Mouse (Mus musculus): ENCODE data around the gene Hils1. TPM values are rescaled to one million over a fixed set of nuclear protein-coding genes. Genes with fewer than 3 reads are reported as not detected.
A peak's percentile ranks its signal among the peaks of the same experiment; 100 is the strongest.

Gene Hils1
- polyA plus RNA-seq, 1 experiment from 2014 or later = 0.24 TPM

GRCm38 (mm10) chr11:94987341-94987740, 19.9 kb downstream of the Hils1 start:
- Histone ChIP-seq H3K4me3 (ENCODE audit: low read depth, low read length) (no peak overlapping the region), H3K9me3 (replicated peaks; ENCODE audit: control insufficient read depth, low read length) (no peaks in the 10 kb centered on the region), H3K4me2 (no peak overlapping the region), H3K36me3 (ENCODE audit: control insufficient read depth, insufficient read depth, low read length) (no peaks in the 10 kb centered on the region), H3K9ac (ENCODE audit: low read depth, low read length) (no peak overlapping the region), H3K27ac (ENCODE audit: low read depth, low read length) (no peak overlapping the region), H3K27me3 (ENCODE audit: control insufficient read depth, insufficient read depth, low read length) (no peaks in the 10 kb centered on the region), H3K4me1 (ENCODE audit: control insufficient read depth, insufficient read depth, low read length) (peaks cover 12% of the 10 kb centered on the region)
- 47% methylated on average over 6 of the region's 6 CpGs for WGBS (ENCODE audit: insufficient replicate concordance)
- ATAC-seq (replicated peaks; ENCODE audit: insufficient number of reproducible peaks, low FRiP score, low TSS enrichment) = no peak

DNA sequence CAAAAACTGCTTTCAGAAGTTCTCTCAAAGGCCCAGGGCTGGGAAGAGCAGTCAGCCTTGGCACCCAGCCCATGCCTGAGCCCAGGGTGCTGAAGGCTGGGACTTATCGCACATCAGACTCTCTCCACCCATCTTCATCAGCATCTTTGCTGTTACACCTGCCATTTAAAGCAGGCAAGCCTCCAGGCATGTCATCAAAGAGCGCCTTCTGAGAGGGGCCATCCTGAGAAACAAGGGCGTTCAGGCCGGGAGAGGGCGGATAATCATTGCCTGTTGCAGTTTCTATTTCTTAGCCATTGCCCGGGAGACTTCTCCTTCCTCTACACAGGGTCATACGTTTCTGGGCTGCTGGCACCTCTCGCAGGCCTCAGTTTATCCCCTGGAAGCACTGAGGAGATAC, 20.5 kb downstream of the Hils1 start:
- no peaks in the 10 kb centered on the region for H3K27me3 ChIP-seq (ENCODE audit: control insufficient read depth, insufficient read depth, low read length)
- H3K4me1 ChIP-seq (ENCODE audit: control insufficient read depth, insufficient read depth, low read length) = peaks cover 16% of the 10 kb centered on the region
- H3K4me3 ChIP-seq (ENCODE audit: low read depth, low read length) = no peak overlapping the region
- H3K36me3 ChIP-seq (ENCODE audit: control insufficient read depth, insufficient read depth, low read length) = no peaks in the 10 kb centered on the region
- WGBS (ENCODE audit: insufficient replicate concordance) = 74% methylated on average over 8 of the region's 8 CpGs
- ATAC-seq (replicated peaks; ENCODE audit: insufficient number of reproducible peaks, low FRiP score, low TSS enrichment) = no peak
- H3K27ac ChIP-seq (ENCODE audit: low read depth, low read length) = no peak overlapping the region
- H3K9me3 ChIP-seq (replicated peaks; ENCODE audit: control insufficient read depth, low read length) = no peaks in the 10 kb centered on the region
- no peak overlapping the region for H3K9ac ChIP-seq (ENCODE audit: low read depth, low read length)
- no peak overlapping the region for H3K4me2 ChIP-seq

DNA sequence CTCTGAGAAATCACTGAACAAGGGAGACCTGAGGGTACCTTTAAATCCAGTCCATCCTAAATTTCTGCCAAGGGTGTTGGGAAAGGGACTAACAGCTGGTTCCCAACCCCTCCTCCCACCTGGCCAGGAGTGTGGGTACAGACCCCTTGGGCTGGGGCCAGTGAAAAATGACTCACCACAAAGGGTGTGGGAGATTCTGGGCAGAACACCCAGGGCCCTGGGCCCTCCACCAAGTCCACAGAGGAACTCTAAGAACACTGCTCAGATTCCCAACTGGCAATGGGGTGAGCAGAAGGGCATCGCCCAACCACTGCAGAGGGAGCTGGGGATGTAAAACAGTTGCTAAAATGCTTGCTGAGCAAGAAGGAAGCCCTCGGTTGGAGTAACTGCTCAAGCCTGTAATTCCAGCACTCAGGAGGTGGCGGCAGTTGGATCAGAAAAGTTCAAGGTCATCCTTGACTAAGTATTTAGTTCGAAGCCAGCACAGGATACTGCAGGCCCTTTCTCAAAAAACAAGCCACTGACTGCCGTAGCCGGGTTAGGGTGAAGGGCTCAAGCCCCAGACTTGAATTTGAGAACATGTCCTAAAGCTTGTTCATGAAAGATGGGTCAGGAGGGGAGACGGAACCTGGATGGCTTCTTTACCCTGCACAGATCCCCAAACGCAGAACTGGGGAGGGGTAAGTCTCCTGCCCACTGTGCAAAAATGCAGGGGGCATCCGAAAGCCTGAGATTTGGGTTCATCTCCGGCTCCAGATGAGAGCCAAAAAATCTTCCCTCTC, 21.6 kb downstream of the Hils1 start:
- Histone ChIP-seq H3K4me2 (peak overlapping the region; percentile 99), H3K9ac (ENCODE audit: low read depth, low read length) (peak overlapping the region; percentile 76), H3K9me3 (replicated peaks; ENCODE audit: control insufficient read depth, low read length) (no peaks in the 10 kb centered on the region), H3K36me3 (ENCODE audit: control insufficient read depth, insufficient read depth, low read length) (no peaks in the 10 kb centered on the region), H3K27me3 (ENCODE audit: control insufficient read depth, insufficient read depth, low read length) (no peaks in the 10 kb centered on the region), H3K4me3 (ENCODE audit: low read depth, low read length) (peak overlapping the region; percentile 80), H3K27ac (ENCODE audit: low read depth, low read length) (peak overlapping the region; percentile 87), H3K4me1 (ENCODE audit: control insufficient read depth, insufficient read depth, low read length) (peaks cover 28% of the 10 kb centered on the region)
- no peak for ATAC-seq (replicated peaks; ENCODE audit: insufficient number of reproducible peaks, low FRiP score, low TSS enrichment)
- WGBS (ENCODE audit: insufficient replicate concordance) = 20% methylated on average over 10 of the region's 10 CpGs

DNA sequence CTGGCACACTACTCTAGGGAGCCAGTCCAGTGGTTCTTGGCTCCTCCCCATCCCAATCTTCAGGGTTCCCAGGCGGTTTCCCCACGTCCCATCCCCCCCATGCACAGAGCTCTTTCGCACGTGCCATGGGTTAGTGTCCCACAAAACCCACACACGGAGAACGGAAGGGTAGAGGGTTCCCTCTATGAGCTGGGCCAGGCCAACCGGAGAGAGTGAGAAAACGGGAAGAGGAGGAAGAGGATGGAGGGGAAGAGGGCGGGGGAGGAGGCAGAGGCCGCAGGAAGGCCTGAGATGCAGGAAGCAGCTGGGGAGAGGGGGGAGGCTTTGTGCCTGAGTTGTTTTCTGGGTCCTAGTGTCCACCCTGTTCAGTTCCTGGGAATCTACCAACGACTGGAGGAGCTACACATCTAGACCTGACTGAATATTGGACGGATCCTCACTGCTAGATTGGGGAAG, 22.2 kb downstream of the Hils1 start:
- WGBS (ENCODE audit: insufficient replicate concordance) = under 1% methylated on average over 12 of the region's 12 CpGs
- H3K27ac ChIP-seq (ENCODE audit: low read depth, low read length) = peak overlapping the region; percentile 87
- H3K4me1 ChIP-seq (ENCODE audit: control insufficient read depth, insufficient read depth, low read length) = peaks cover 34% of the 10 kb centered on the region
- peak overlapping the region; percentile 99 for H3K4me2 ChIP-seq
- H3K36me3 ChIP-seq (ENCODE audit: control insufficient read depth, insufficient read depth, low read length) = no peaks in the 10 kb centered on the region
- ATAC-seq (replicated peaks; ENCODE audit: insufficient number of reproducible peaks, low FRiP score, low TSS enrichment) = peak; percentile 50
- H3K27me3 ChIP-seq (ENCODE audit: control insufficient read depth, insufficient read depth, low read length) = no peaks in the 10 kb centered on the region
- no peaks in the 10 kb centered on the region for H3K9me3 ChIP-seq (replicated peaks; ENCODE audit: control insufficient read depth, low read length)
- H3K4me3 ChIP-seq (ENCODE audit: low read depth, low read length) = peak overlapping the region; percentile 80
- peak overlapping the region; percentile 76 for H3K9ac ChIP-seq (ENCODE audit: low read depth, low read length)

- peak overlapping the region; percentile 99 for H3K4me2 ChIP-seq
- H3K4me1 ChIP-seq (ENCODE audit: control insufficient read depth, insufficient read depth, low read length) = peaks cover 40% of the 10 kb centered on the region
- H3K27ac ChIP-seq (ENCODE audit: low read depth, low read length) = peak overlapping the region; percentile 86
- H3K4me3 ChIP-seq (ENCODE audit: low read depth, low read length) = peak overlapping the region; percentile 80
- 51% methylated on average over 6 of the region's 6 CpGs for WGBS (ENCODE audit: insufficient replicate concordance)
- no peaks in the 10 kb centered on the region for H3K27me3 ChIP-seq (ENCODE audit: control insufficient read depth, insufficient read depth, low read length)
- no peaks in the 10 kb centered on the region for H3K9me3 ChIP-seq (replicated peaks; ENCODE audit: control insufficient read depth, low read length)
- 0 out of 2 replicates have a peak, but pooled peaks cover under 1% of the 10 kb centered on the region for H3K36me3 ChIP-seq (ENCODE audit: control insufficient read depth, insufficient read depth, low read length)
- ATAC-seq (replicated peaks; ENCODE audit: insufficient number of reproducible peaks, low FRiP score, low TSS enrichment) = no peak
- H3K9ac ChIP-seq (ENCODE audit: low read depth, low read length) = peak overlapping the region; percentile 86
Observed at GRCm38 (mm10) chr11:94990102-94990748, 22.8 kb downstream of the Hils1 start.

DNA sequence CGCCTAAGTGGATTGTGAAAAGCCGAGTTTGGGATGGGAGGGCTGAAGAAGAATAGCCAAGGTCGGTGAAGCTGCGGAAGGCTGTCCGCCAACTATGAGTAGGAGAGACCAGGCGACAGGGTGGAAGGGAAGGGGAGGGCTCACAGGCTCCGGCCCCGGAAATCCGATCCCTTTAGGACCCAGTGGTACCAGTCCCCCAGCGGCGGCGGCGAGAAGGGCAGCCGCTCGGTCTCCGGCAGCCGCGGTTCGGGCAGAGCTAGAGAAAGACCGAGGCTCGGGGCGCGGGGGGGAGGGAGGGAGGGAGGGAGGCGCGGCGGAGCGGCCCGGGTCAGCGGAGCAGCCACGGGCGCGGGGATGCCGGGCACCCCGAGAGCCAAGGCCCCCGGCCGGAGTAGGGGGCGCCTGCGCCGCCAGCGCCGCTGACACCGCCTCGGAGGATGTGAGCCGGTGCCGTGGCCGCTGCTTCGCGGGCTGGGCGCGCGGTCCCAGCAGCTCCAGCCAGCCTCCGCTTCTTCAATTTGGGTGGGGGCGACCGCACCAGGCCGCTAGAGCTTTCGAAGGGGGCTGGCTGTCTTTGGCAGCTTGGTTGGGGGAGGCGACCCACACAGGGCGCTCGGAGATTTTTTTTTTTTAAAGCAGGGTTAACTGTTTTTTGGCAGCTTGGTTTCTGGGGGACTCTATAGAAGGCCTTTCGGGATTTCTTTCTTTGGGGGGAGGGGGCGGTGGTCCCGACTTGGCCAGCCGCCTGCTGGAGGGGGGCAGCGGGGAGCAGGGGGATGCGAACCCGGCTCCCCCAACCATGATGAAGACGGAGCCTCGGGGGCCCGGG, 23.6 kb downstream of the Hils1 start, which contains the start of gene Ppp1r9b:
Ppp1r9b (plus strand) TSS at position 287 of the 829 bp plus-strand sequence.
- Histone ChIP-seq H3K9ac (ENCODE audit: low read depth, low read length) (peak within 1 kb of the TSS; percentile 86), H3K36me3 (ENCODE audit: control insufficient read depth, insufficient read depth, low read length) (peaks cover 2% of the 10 kb centered on the region; the same call in 1 of the 2 replicates), H3K4me2 (peak within 1 kb of the TSS; percentile 99), H3K4me3 (ENCODE audit: low read depth, low read length) (peak within 1 kb of the TSS; percentile 80), H3K4me1 (ENCODE audit: control insufficient read depth, insufficient read depth, low read length) (peaks cover 48% of the 10 kb centered on the region), H3K27ac (ENCODE audit: low read depth, low read length) (peak within 1 kb of the TSS; percentile 86), H3K9me3 (replicated peaks; ENCODE audit: control insufficient read depth, low read length) (no peaks in the 10 kb centered on the region), H3K27me3 (ENCODE audit: control insufficient read depth, insufficient read depth, low read length) (no peaks in the 10 kb centered on the region)
- ATAC-seq (replicated peaks; ENCODE audit: insufficient number of reproducible peaks, low FRiP score, low TSS enrichment) = peak; percentile 77
- under 1% methylated on average over 61 of the region's 69 CpGs for WGBS (ENCODE audit: insufficient replicate concordance)

DNA sequence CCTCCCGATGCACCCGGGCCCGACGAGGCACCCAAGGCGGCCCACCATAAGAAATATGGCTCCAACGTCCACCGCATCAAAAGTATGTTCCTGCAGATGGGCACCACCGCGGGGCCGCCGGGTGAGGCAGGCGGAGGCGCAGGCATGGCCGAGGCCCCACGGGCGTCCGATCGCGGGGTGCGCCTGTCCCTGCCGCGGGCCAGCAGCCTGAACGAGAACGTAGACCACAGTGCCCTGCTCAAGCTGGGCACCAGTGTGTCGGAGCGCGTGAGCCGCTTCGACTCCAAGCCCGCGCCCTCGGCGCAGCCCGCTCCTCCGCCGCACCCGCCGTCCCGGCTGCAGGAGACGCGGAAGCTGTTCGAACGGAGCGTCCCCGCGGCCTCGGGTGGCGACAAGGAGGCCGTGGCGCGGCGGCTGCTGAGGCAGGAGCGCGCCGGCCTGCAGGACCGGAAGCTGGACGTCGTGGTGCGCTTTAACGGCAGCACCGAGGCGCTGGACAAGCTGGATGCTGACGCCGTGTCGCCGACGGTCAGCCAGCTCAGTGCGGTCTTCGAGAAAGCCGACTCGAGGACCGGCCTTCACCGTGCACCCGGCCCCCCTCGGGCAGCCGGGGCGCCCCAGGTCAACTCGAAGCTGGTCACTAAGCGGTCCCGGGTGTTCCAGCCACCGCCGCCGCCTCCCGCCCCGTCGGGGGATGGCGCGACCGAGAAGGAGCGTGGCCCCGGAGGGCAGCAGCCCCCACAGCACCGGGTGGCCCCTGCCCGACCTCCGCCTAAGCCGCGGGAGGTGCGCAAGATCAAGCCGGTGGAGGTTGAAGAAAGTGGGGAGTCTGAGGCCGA, 24.5 kb downstream of the Hils1 start:
- peak overlapping the region; percentile 86 for H3K27ac ChIP-seq (ENCODE audit: low read depth, low read length)
- no peaks in the 10 kb centered on the region for H3K9me3 ChIP-seq (replicated peaks; ENCODE audit: control insufficient read depth, low read length)
- H3K4me1 ChIP-seq (ENCODE audit: control insufficient read depth, insufficient read depth, low read length) = peaks cover 54% of the 10 kb centered on the region
- under 1% methylated on average over 99 of the region's 99 CpGs for whole genome bisulfite sequencing (ENCODE audit: insufficient replicate concordance)
- H3K27me3 ChIP-seq (ENCODE audit: control insufficient read depth, insufficient read depth, low read length) = no peaks in the 10 kb centered on the region
- no peak for ATAC-seq (replicated peaks; ENCODE audit: insufficient number of reproducible peaks, low FRiP score, low TSS enrichment)
- peak overlapping the region; percentile 86 for H3K9ac ChIP-seq (ENCODE audit: low read depth, low read length)
- H3K36me3 ChIP-seq (ENCODE audit: control insufficient read depth, insufficient read depth, low read length) = peaks cover 10% of the 10 kb centered on the region; the same call in 1 of the 2 replicates
- peak overlapping the region; percentile 80 for H3K4me3 ChIP-seq (ENCODE audit: low read depth, low read length)
- H3K4me2 ChIP-seq = peak overlapping the region; percentile 99

- Histone ChIP-seq H3K27ac (ENCODE audit: low read depth, low read length) (peak overlapping the region; percentile 86), H3K9me3 (replicated peaks; ENCODE audit: control insufficient read depth, low read length) (no peaks in the 10 kb centered on the region), H3K9ac (ENCODE audit: low read depth, low read length) (peak overlapping the region; percentile 86), H3K27me3 (ENCODE audit: control insufficient read depth, insufficient read depth, low read length) (no peaks in the 10 kb centered on the region), H3K36me3 (ENCODE audit: control insufficient read depth, insufficient read depth, low read length) (peaks cover 13% of the 10 kb centered on the region; the same call in 1 of the 2 replicates), H3K4me1 (ENCODE audit: control insufficient read depth, insufficient read depth, low read length) (peaks cover 53% of the 10 kb centered on the region), H3K4me3 (ENCODE audit: low read depth, low read length) (peak overlapping the region; percentile 80), H3K4me2 (peak overlapping the region; percentile 99)
- WGBS (ENCODE audit: insufficient replicate concordance) = 0% methylated on average over 20 of the region's 20 CpGs
- no peak for ATAC-seq (replicated peaks; ENCODE audit: insufficient number of reproducible peaks, low FRiP score, low TSS enrichment)
Observed at GRCm38 (mm10) chr11:94992480-94992753, 25.0 kb downstream of the Hils1 start.

All from heart, embryonic 11.5 days (tissue).